Mouse (Mus musculus): ENCODE data around the gene Papolb. TPM values are rescaled to one million over a fixed set of nuclear protein-coding genes. Genes with fewer than 3 reads are reported as not detected.

The Papolb gene
- polyA plus RNA-seq, 1 experiment from 2014 or later, result 0.12 TPM

GRCm38 (mm10) chr5:142518973-142519372, 10.9 kb downstream of the Papolb start:
- Histone ChIP-seq H3K9me3 (no peaks in the 10 kb centered on the region), H3K4me2 (peak overlapping the region; percentile 16; the same call in 1 of the 2 replicates), H3K4me3 (no peak overlapping the region), H3K9ac (0 out of 2 replicates have a peak overlapping the region, but pooled peaks have one; percentile 37), H3K27ac (replicated peaks) (peak overlapping the region; percentile 68), H3K4me1 (peaks cover 31% of the 10 kb centered on the region), H3K27me3 (replicated peaks) (no peaks in the 10 kb centered on the region), H3K36me3 (0 out of 2 replicates have a peak, but pooled peaks cover 10% of the 10 kb centered on the region)
- peak; percentile 23; the same call in 1 of the 2 replicates for ATAC-seq (ENCODE audit: extremely low read depth, insufficient number of reproducible peaks, low FRiP score, low TSS enrichment)
- WGBS, result 36% methylated on average over 6 of the region's 6 CpGs

- no peak overlapping the region for H3K9ac ChIP-seq
- H3K9me3 ChIP-seq, result no peaks in the 10 kb centered on the region
- H3K4me2 ChIP-seq, result no peak overlapping the region
- peaks cover 36% of the 10 kb centered on the region for H3K4me1 ChIP-seq
- no peak overlapping the region for H3K4me3 ChIP-seq
- H3K36me3 ChIP-seq, result no peaks in the 10 kb centered on the region
- 57% methylated on average over 4 of the region's 4 CpGs for WGBS
- ATAC-seq (ENCODE audit: extremely low read depth, insufficient number of reproducible peaks, low FRiP score, low TSS enrichment), result no peak
- no peaks in the 10 kb centered on the region for H3K27me3 ChIP-seq (replicated peaks)
- H3K27ac ChIP-seq (replicated peaks), result no peak overlapping the region
These were observed 17.8 kb downstream of the Papolb start for GRCm38 (mm10) chr5:142512112-142512511.

GRCm38 (mm10) chr5:142510061-142510414, 19.8 kb downstream of the Papolb start:
- WGBS, result 58% methylated on average over 7 of the region's 7 CpGs
- peaks cover 7% of the 10 kb centered on the region for H3K36me3 ChIP-seq
- no peak overlapping the region for H3K4me2 ChIP-seq
- 0 out of 2 replicates have a peak overlapping the region, but pooled peaks have one; percentile 20 for H3K9ac ChIP-seq
- H3K27ac ChIP-seq (replicated peaks), result no peak overlapping the region
- H3K9me3 ChIP-seq, result no peaks in the 10 kb centered on the region
- ATAC-seq (ENCODE audit: extremely low read depth, insufficient number of reproducible peaks, low FRiP score, low TSS enrichment), result no peak
- H3K4me3 ChIP-seq, result no peak overlapping the region
- H3K27me3 ChIP-seq (replicated peaks), result peaks cover 5% of the 10 kb centered on the region; the same call in 1 of the 2 replicates
- peaks cover 26% of the 10 kb centered on the region for H3K4me1 ChIP-seq

- Histone ChIP-seq H3K27ac (replicated peaks) (peak overlapping the region; percentile 46; the same call in 1 of the 2 replicates), H3K4me1 (peaks cover 26% of the 10 kb centered on the region), H3K9me3 (no peaks in the 10 kb centered on the region), H3K9ac (peak overlapping the region; percentile 20; the same call in 1 of the 2 replicates), H3K4me2 (peak overlapping the region; percentile 55), H3K4me3 (no peak overlapping the region), H3K36me3 (peaks cover 7% of the 10 kb centered on the region), H3K27me3 (replicated peaks) (peaks cover 5% of the 10 kb centered on the region; the same call in 1 of the 2 replicates)
- ATAC-seq (ENCODE audit: extremely low read depth, insufficient number of reproducible peaks, low FRiP score, low TSS enrichment), result no peak
- WGBS, result 28% methylated on average over 15 of the region's 15 CpGs
These were observed 20.5 kb downstream of the Papolb start for GRCm38 (mm10) chr5:142509141-142510060.

GRCm38 (mm10) chr5:142505695-142506423, 24.0 kb downstream of the Papolb start:
- no peak overlapping the region for H3K9ac ChIP-seq
- H3K27me3 ChIP-seq (replicated peaks), result peaks cover 5% of the 10 kb centered on the region; the same call in 1 of the 2 replicates
- peaks cover 23% of the 10 kb centered on the region for H3K4me1 ChIP-seq
- H3K4me3 ChIP-seq, result no peak overlapping the region
- 61% methylated on average over 3 of the region's 3 CpGs for WGBS
- peaks cover 7% of the 10 kb centered on the region for H3K36me3 ChIP-seq
- no peaks in the 10 kb centered on the region for H3K9me3 ChIP-seq
- no peak overlapping the region for H3K4me2 ChIP-seq
- no peak overlapping the region for H3K27ac ChIP-seq (replicated peaks)
- ATAC-seq (ENCODE audit: extremely low read depth, insufficient number of reproducible peaks, low FRiP score, low TSS enrichment), result no peak

- no peak overlapping the region for H3K27ac ChIP-seq (replicated peaks)
- no peak for ATAC-seq (ENCODE audit: extremely low read depth, insufficient number of reproducible peaks, low FRiP score, low TSS enrichment)
These were observed 25.7 kb downstream of the Papolb start for GRCm38 (mm10) chr5:142504175-142504574.

GRCm38 (mm10) chr5:142502414-142502813, 27.5 kb downstream of the Papolb start:
- peak; percentile 68; the same call in 1 of the 2 replicates for ATAC-seq (ENCODE audit: extremely low read depth, insufficient number of reproducible peaks, low FRiP score, low TSS enrichment)
- Histone ChIP-seq H3K4me3 (no peak overlapping the region), H3K9me3 (no peaks in the 10 kb centered on the region), H3K4me2 (no peak overlapping the region), H3K36me3 (peaks cover 9% of the 10 kb centered on the region), H3K27ac (replicated peaks) (no peak overlapping the region), H3K9ac (no peak overlapping the region), H3K27me3 (replicated peaks) (peaks cover 8% of the 10 kb centered on the region; the same call in 1 of the 2 replicates), H3K4me1 (peaks cover 4% of the 10 kb centered on the region)
- 0% methylated on average over 3 of the region's 3 CpGs for WGBS

More at GRCm38 (mm10) chr5:142504175-142504574, 25.7 kb downstream of the Papolb start:
- Histone ChIP-seq H3K4me1 (peaks cover 12% of the 10 kb centered on the region), H3K9me3 (no peaks in the 10 kb centered on the region), H3K27me3 (replicated peaks) (peaks cover 5% of the 10 kb centered on the region; the same call in 1 of the 2 replicates), H3K9ac (no peak overlapping the region), H3K4me3 (no peak overlapping the region), H3K36me3 (peaks cover 7% of the 10 kb centered on the region), H3K4me2 (no peak overlapping the region)
- WGBS, result 74% methylated on average over 3 of the region's 3 CpGs

GRCm38 (mm10) chr5:142500918-142501317, 29.0 kb downstream of the Papolb start:
- no peaks in the 10 kb centered on the region for H3K9me3 ChIP-seq
- no peak overlapping the region for H3K4me2 ChIP-seq
- 0 out of 2 replicates have a peak, but pooled peaks cover 3% of the 10 kb centered on the region for H3K27me3 ChIP-seq (replicated peaks)
- peaks cover 4% of the 10 kb centered on the region for H3K4me1 ChIP-seq
- H3K27ac ChIP-seq (replicated peaks), result no peak overlapping the region
- WGBS, result 80% methylated on average over 10 of the region's 10 CpGs
- H3K36me3 ChIP-seq, result 0 out of 2 replicates have a peak, but pooled peaks cover 4% of the 10 kb centered on the region
- ATAC-seq (ENCODE audit: extremely low read depth, insufficient number of reproducible peaks, low FRiP score, low TSS enrichment), result no peak
- H3K4me3 ChIP-seq, result no peak overlapping the region
- H3K9ac ChIP-seq, result 0 out of 2 replicates have a peak overlapping the region, but pooled peaks have one; percentile 24

GRCm38 (mm10) chr5:142498964-142499363, 30.9 kb downstream of the Papolb start:
- 0 out of 2 replicates have a peak, but pooled peaks cover 6% of the 10 kb centered on the region for H3K36me3 ChIP-seq
- 38% methylated on average over 3 of the region's 3 CpGs for WGBS
- ATAC-seq (ENCODE audit: extremely low read depth, insufficient number of reproducible peaks, low FRiP score, low TSS enrichment), result no peak
- H3K4me3 ChIP-seq, result no peak overlapping the region
- no peak overlapping the region for H3K27ac ChIP-seq (replicated peaks)
- H3K9me3 ChIP-seq, result no peaks in the 10 kb centered on the region
- H3K27me3 ChIP-seq (replicated peaks), result 0 out of 2 replicates have a peak, but pooled peaks cover 3% of the 10 kb centered on the region
- H3K4me2 ChIP-seq, result no peak overlapping the region
- H3K4me1 ChIP-seq, result peaks cover 21% of the 10 kb centered on the region
- no peak overlapping the region for H3K9ac ChIP-seq

GRCm38 (mm10) chr5:142495321-142496096, 34.4 kb downstream of the Papolb start:
- H3K4me2 ChIP-seq, result no peak overlapping the region
- 0 out of 2 replicates have a peak, but pooled peaks cover 3% of the 10 kb centered on the region for H3K27me3 ChIP-seq (replicated peaks)
- H3K36me3 ChIP-seq, result 0 out of 2 replicates have a peak, but pooled peaks cover 8% of the 10 kb centered on the region
- peaks cover 17% of the 10 kb centered on the region for H3K4me1 ChIP-seq
- H3K9ac ChIP-seq, result peak overlapping the region; percentile 20
- 43% methylated on average over 14 of the region's 14 CpGs for WGBS
- no peak for ATAC-seq (ENCODE audit: extremely low read depth, insufficient number of reproducible peaks, low FRiP score, low TSS enrichment)
- no peak overlapping the region for H3K4me3 ChIP-seq
- H3K9me3 ChIP-seq, result no peaks in the 10 kb centered on the region
- peak overlapping the region; percentile 73 for H3K27ac ChIP-seq (replicated peaks)

All from heart, embryonic 13.5 days (tissue).